Mouse (Mus musculus): Measurements from ENCODE around the gene Snx15. TPM values are rescaled to one million over a fixed set of nuclear protein-coding genes. Genes with fewer than 3 reads are reported as not detected.

The Snx15 gene
- 32.3 and 34.7 TPM in 2 replicates for polyA plus RNA-seq (2015; fragmentation: Nextera tagmentation; extraction: Ambion mirVana)

- under 1% methylated on average over 32 of the region's 32 CpGs for WGBS
Observed at GRCm38 (mm10) chr19:6127760-6128341, at the start of gene Snx15. Gene Snx15, minus strand, starts transcription at chr19:6128304.

GRCm38 (mm10) chr19:6174771-6175170, 46.7 kb upstream of the Snx15 start:
- no peaks in the 10 kb centered on the region for H3K27me3 ChIP-seq
- WGBS, result 46% methylated on average over 5 of the region's 5 CpGs
- H3K4me1 ChIP-seq, result no peaks in the 10 kb centered on the region
- no peaks in the 10 kb centered on the region for H3K9me3 ChIP-seq
- no peaks in the 10 kb centered on the region for H3K36me3 ChIP-seq
- H3K4me2 ChIP-seq, result no peak overlapping the region
- H3K27ac ChIP-seq, result no peak overlapping the region
- ATAC-seq (ENCODE audit: insufficient number of reproducible peaks, low FRiP score, low TSS enrichment, low read depth), result no peak
- no peak overlapping the region for H3K9ac ChIP-seq
- no peak overlapping the region for H3K4me3 ChIP-seq

More at GRCm38 (mm10) chr19:6127760-6128341, at the start of gene Snx15:
- no peaks in the 10 kb centered on the region for H3K36me3 ChIP-seq
- H3K27ac ChIP-seq, result peak within 1 kb of the TSS; percentile 94
- H3K4me2 ChIP-seq, result peak within 1 kb of the TSS; percentile 58
- H3K9ac ChIP-seq, result peak within 1 kb of the TSS; percentile 64
- ATAC-seq (ENCODE audit: insufficient number of reproducible peaks, low FRiP score, low TSS enrichment, low read depth), result peak; percentile 90
- no peaks in the 10 kb centered on the region for H3K9me3 ChIP-seq
- H3K4me1 ChIP-seq, result peaks cover 6% of the 10 kb centered on the region; the same call in 1 of the 2 replicates
- H3K4me3 ChIP-seq, result peak within 1 kb of the TSS; percentile 63
- no peaks in the 10 kb centered on the region for H3K27me3 ChIP-seq

- 72% methylated on average over 8 of the region's 8 CpGs for WGBS
- Histone ChIP-seq H3K27me3 (no peaks in the 10 kb centered on the region), H3K9me3 (no peaks in the 10 kb centered on the region), H3K36me3 (no peaks in the 10 kb centered on the region), H3K9ac (no peak overlapping the region), H3K4me3 (no peak overlapping the region), H3K27ac (no peak overlapping the region), H3K4me2 (no peak overlapping the region), H3K4me1 (no peaks in the 10 kb centered on the region)
- no peak for ATAC-seq (ENCODE audit: insufficient number of reproducible peaks, low FRiP score, low TSS enrichment, low read depth)
Observed at GRCm38 (mm10) chr19:6171215-6171614, 43.1 kb upstream of the Snx15 start.

GRCm38 (mm10) chr19:6166750-6167149, 38.6 kb upstream of the Snx15 start:
- Histone ChIP-seq H3K36me3 (no peaks in the 10 kb centered on the region), H3K4me3 (no peak overlapping the region), H3K4me2 (no peak overlapping the region), H3K9me3 (no peaks in the 10 kb centered on the region), H3K4me1 (no peaks in the 10 kb centered on the region), H3K9ac (no peak overlapping the region), H3K27me3 (no peaks in the 10 kb centered on the region), H3K27ac (no peak overlapping the region)
- 75% methylated on average over 4 of the region's 4 CpGs for WGBS
- ATAC-seq (ENCODE audit: insufficient number of reproducible peaks, low FRiP score, low TSS enrichment, low read depth), result no peak

GRCm38 (mm10) chr19:6163872-6164547, 35.9 kb upstream of the Snx15 start:
- H3K9ac ChIP-seq, result no peak overlapping the region

GRCm38 (mm10) chr19:6157220-6157619, 29.1 kb upstream of the Snx15 start:
- 70% methylated on average over 6 of the region's 6 CpGs for WGBS
- ATAC-seq (ENCODE audit: insufficient number of reproducible peaks, low FRiP score, low TSS enrichment, low read depth), result no peak
- H3K9ac ChIP-seq, result no peak overlapping the region
- H3K9me3 ChIP-seq, result no peaks in the 10 kb centered on the region
- H3K36me3 ChIP-seq, result no peaks in the 10 kb centered on the region
- H3K4me2 ChIP-seq, result no peak overlapping the region
- no peak overlapping the region for H3K27ac ChIP-seq
- no peak overlapping the region for H3K4me3 ChIP-seq
- no peaks in the 10 kb centered on the region for H3K4me1 ChIP-seq
- H3K27me3 ChIP-seq, result no peaks in the 10 kb centered on the region

More at GRCm38 (mm10) chr19:6163872-6164547, 35.9 kb upstream of the Snx15 start:
- Histone ChIP-seq H3K4me2 (no peak overlapping the region), H3K36me3 (no peaks in the 10 kb centered on the region), H3K27me3 (no peaks in the 10 kb centered on the region), H3K27ac (no peak overlapping the region), H3K9me3 (no peaks in the 10 kb centered on the region), H3K4me3 (no peak overlapping the region), H3K4me1 (no peaks in the 10 kb centered on the region)
- WGBS, result 54% methylated on average over 10 of the region's 10 CpGs
- ATAC-seq (ENCODE audit: insufficient number of reproducible peaks, low FRiP score, low TSS enrichment, low read depth), result no peak

- WGBS, result 65% methylated on average over 8 of the region's 8 CpGs
- Histone ChIP-seq H3K27ac (no peak overlapping the region), H3K9me3 (no peaks in the 10 kb centered on the region), H3K36me3 (no peaks in the 10 kb centered on the region), H3K4me1 (no peaks in the 10 kb centered on the region), H3K4me3 (no peak overlapping the region), H3K9ac (no peak overlapping the region), H3K27me3 (no peaks in the 10 kb centered on the region), H3K4me2 (no peak overlapping the region)
- no peak for ATAC-seq (ENCODE audit: insufficient number of reproducible peaks, low FRiP score, low TSS enrichment, low read depth)
Observed at GRCm38 (mm10) chr19:6156372-6156771, 28.3 kb upstream of the Snx15 start.

GRCm38 (mm10) chr19:6155174-6155573, 27.1 kb upstream of the Snx15 start:
- WGBS, result 83% methylated on average over 9 of the region's 9 CpGs
- no peaks in the 10 kb centered on the region for H3K27me3 ChIP-seq
- no peaks in the 10 kb centered on the region for H3K36me3 ChIP-seq
- H3K4me2 ChIP-seq, result no peak overlapping the region
- H3K9me3 ChIP-seq, result no peaks in the 10 kb centered on the region
- H3K4me3 ChIP-seq, result no peak overlapping the region
- no peak for ATAC-seq (ENCODE audit: insufficient number of reproducible peaks, low FRiP score, low TSS enrichment, low read depth)
- H3K27ac ChIP-seq, result no peak overlapping the region
- no peak overlapping the region for H3K9ac ChIP-seq
- no peaks in the 10 kb centered on the region for H3K4me1 ChIP-seq

GRCm38 (mm10) chr19:6144842-6145241, 16.7 kb upstream of the Snx15 start:
- Histone ChIP-seq H3K4me2 (no peak overlapping the region), H3K9ac (no peak overlapping the region), H3K36me3 (no peaks in the 10 kb centered on the region), H3K4me3 (no peak overlapping the region), H3K27me3 (no peaks in the 10 kb centered on the region), H3K27ac (no peak overlapping the region), H3K4me1 (peaks cover 11% of the 10 kb centered on the region), H3K9me3 (no peaks in the 10 kb centered on the region)
- WGBS, result 77% methylated on average over 5 of the region's 5 CpGs
- no peak for ATAC-seq (ENCODE audit: insufficient number of reproducible peaks, low FRiP score, low TSS enrichment, low read depth)

- Histone ChIP-seq H3K9ac (peak within 1 kb of the TSS; percentile 85), H3K27ac (peak within 1 kb of the TSS; percentile 94), H3K4me3 (peak within 1 kb of the TSS; percentile 56), H3K27me3 (no peaks in the 10 kb centered on the region), H3K4me1 (peaks cover 16% of the 10 kb centered on the region), H3K4me2 (peak within 1 kb of the TSS; percentile 77), H3K9me3 (no peaks in the 10 kb centered on the region), H3K36me3 (peaks cover 13% of the 10 kb centered on the region)
- WGBS, result under 1% methylated on average over 15 of the region's 15 CpGs
- peak; percentile 62 for ATAC-seq (ENCODE audit: insufficient number of reproducible peaks, low FRiP score, low TSS enrichment, low read depth)
Observed at GRCm38 (mm10) chr19:6141394-6141749, 13.3 kb upstream of the Snx15 start, which contains the start of gene Arl2. Gene Arl2, minus strand, starts transcription at chr19:6141548.

- Histone ChIP-seq H3K4me3 (peak within 1 kb of the TSS; percentile 56), H3K27me3 (no peaks in the 10 kb centered on the region), H3K4me1 (peaks cover 16% of the 10 kb centered on the region), H3K9ac (peak within 1 kb of the TSS; percentile 85), H3K36me3 (peaks cover 18% of the 10 kb centered on the region), H3K9me3 (no peaks in the 10 kb centered on the region), H3K27ac (peak within 1 kb of the TSS; percentile 94), H3K4me2 (peak within 1 kb of the TSS; percentile 77)
- under 1% methylated on average over 56 of the region's 68 CpGs for WGBS
- peak; percentile 88 for ATAC-seq (ENCODE audit: insufficient number of reproducible peaks, low FRiP score, low TSS enrichment, low read depth)
Observed at GRCm38 (mm10) chr19:6140678-6141393, 12.7 kb upstream of the Snx15 start, which contains the start of gene Batf2. Gene Batf2, plus strand, starts transcription at chr19:6140983.

- peak overlapping the region; percentile 56 for H3K4me3 ChIP-seq
- H3K27ac ChIP-seq, result peak overlapping the region; percentile 94
- ATAC-seq (ENCODE audit: insufficient number of reproducible peaks, low FRiP score, low TSS enrichment, low read depth), result no peak
- peaks cover 24% of the 10 kb centered on the region for H3K36me3 ChIP-seq
- 4% methylated on average over 16 of the region's 16 CpGs for WGBS
- peaks cover 16% of the 10 kb centered on the region for H3K4me1 ChIP-seq
- no peaks in the 10 kb centered on the region for H3K9me3 ChIP-seq
- no peaks in the 10 kb centered on the region for H3K27me3 ChIP-seq
- peak overlapping the region; percentile 77 for H3K4me2 ChIP-seq
- H3K9ac ChIP-seq, result peak overlapping the region; percentile 85
Observed at GRCm38 (mm10) chr19:6140374-6140677, 12.2 kb upstream of the Snx15 start.
